Mouse (Mus musculus) inflammation-experienced regulatory T-cells, adult 6 months (primary cell): Measurements from ENCODE around the gene Gna15. TPM values are rescaled to one million over a fixed set of nuclear protein-coding genes. Genes with fewer than 3 reads are reported as not detected.

Source experiments
- ATAC-seq: one replicate; pipeline ENCODE4 v1.8.0; 2017
- polyA plus RNA-seq, 3 experiments: library from polyadenylated mRNA; unstranded; fragments of 100-300 nt; shearing (Covaris generic); gene quantifications; one replicate each; pipeline ENCODE4 v1.2.1; 2017

Gene Gna15
- polyA plus RNA-seq, 3 experiments from 2014 or later: 23.1 to 102 (median 24.3) TPM

GRCm38 (mm10) chr10:81523142-81523541 lies 883 bp downstream of the Gna15 start:
- ATAC-seq: no peak

GRCm38 (mm10) chr10:81519978-81520365 lies 4.1 kb downstream of the Gna15 start:
- no peak for ATAC-seq

- no peak for ATAC-seq
Measured at GRCm38 (mm10) chr10:81519227-81519977, 4.6 kb downstream of the Gna15 start.

- ATAC-seq: peak; percentile 78
Measured at GRCm38 (mm10) chr10:81518546-81518945, 5.5 kb downstream of the Gna15 start.

- ATAC-seq: no peak
Measured at GRCm38 (mm10) chr10:81517227-81517626, 6.8 kb downstream of the Gna15 start.

GRCm38 (mm10) chr10:81513798-81514197 lies 10.2 kb downstream of the Gna15 start:
- no peak for ATAC-seq

- ATAC-seq: peak; percentile 83
Measured at GRCm38 (mm10) chr10:81510246-81510810, 13.7 kb downstream of the Gna15 start.

- peak; percentile 69 for ATAC-seq
Measured at GRCm38 (mm10) chr10:81507691-81508489, 16.1 kb downstream of the Gna15 start.

GRCm38 (mm10) chr10:81507095-81507494 lies 16.9 kb downstream of the Gna15 start:
- no peak for ATAC-seq

GRCm38 (mm10) chr10:81505016-81505664 lies 18.9 kb downstream of the Gna15 start:
- no peak for ATAC-seq

GRCm38 (mm10) chr10:81502658-81503057 lies 21.4 kb downstream of the Gna15 start:
- ATAC-seq: peak; percentile 34

GRCm38 (mm10) chr10:81501863-81502262 lies 22.2 kb downstream of the Gna15 start:
- ATAC-seq: no peak

GRCm38 (mm10) chr10:81500032-81500431 lies 24.0 kb downstream of the Gna15 start, which contains the start of gene S1pr4:
Gene S1pr4, minus strand, starts transcription at chr10:81500132.
- no peak for ATAC-seq

GRCm38 (mm10) chr10:81499250-81499901 lies 24.6 kb downstream of the Gna15 start:
- peak; percentile 55 for ATAC-seq

- ATAC-seq: no peak
Measured at GRCm38 (mm10) chr10:81498316-81499249, 25.4 kb downstream of the Gna15 start.

GRCm38 (mm10) chr10:81497401-81498270 lies 26.4 kb downstream of the Gna15 start:
- ATAC-seq: no peak

GRCm38 (mm10) chr10:81496969-81497368 lies 27.1 kb downstream of the Gna15 start:
- no peak for ATAC-seq

- ATAC-seq: peak; percentile 92
Measured at GRCm38 (mm10) chr10:81496264-81496901, 27.6 kb downstream of the Gna15 start, which contains the start of gene Ncln. Gene Ncln, minus strand, starts transcription at chr10:81496392.

- ATAC-seq: peak; percentile 31
Measured at GRCm38 (mm10) chr10:81495616-81496263, 28.3 kb downstream of the Gna15 start.
